Mouse (Mus musculus): ENCODE measurements around the gene Aco1. TPM values are rescaled to one million over a fixed set of nuclear protein-coding genes. Genes with fewer than 3 reads are reported as not detected.
"Not testable (repeated sequence)": the region's sequence is repeated elsewhere in the genome, so short reads cannot be mapped to it uniquely, and the experiment has no call there.

The Aco1 gene
- polyA plus RNA-seq (2015; fragmentation: Nextera tagmentation; extraction: Ambion mirVana) = 56.8 and 60.3 TPM in 2 replicates

DNA sequence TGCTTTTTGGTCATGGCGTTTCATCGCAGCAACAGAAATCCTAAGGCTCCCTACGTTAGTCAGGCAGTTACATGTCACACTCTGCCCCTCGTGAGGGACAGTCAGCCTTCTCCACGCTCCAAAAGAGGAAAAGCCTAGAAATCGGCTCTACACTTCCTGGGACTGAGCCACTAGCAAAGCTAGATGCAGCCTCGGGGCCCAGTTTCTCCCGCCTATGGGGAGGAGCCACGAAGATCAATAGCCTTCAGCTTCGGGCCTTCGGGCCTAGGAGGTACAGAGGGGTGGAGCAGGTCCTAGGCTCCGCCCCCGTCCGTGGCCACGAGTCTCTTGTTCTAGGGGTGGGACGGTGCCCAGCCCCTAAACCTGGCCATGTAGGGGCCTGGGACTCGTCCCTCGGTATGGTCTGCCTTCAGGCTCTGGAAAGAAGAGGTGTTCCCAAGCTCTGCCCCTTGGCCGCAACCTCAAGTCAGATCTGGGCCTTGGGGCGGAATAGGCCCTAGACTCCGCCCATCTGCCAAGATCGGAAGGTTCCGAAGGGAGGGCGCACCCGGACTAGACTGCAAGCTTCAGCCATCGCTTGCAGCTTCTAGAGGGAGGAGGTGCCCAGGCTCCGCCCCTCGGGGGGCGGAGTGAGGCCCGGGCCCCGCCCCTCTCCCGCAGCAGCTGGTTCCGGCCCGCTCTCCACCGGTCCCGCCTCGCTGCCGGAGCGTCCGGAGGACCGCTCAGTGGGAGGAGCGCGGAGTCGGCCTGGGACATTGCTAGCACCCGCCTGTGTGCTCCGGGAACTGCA, at the start of gene Aco1:
Gene Aco1 (plus strand): TSS at position 339 of the 790 bp plus-strand sequence.
- under 1% methylated on average over 45 of the region's 46 CpGs for WGBS
- Histone ChIP-seq H3K27me3 (ENCODE audit: control insufficient read depth, insufficient read depth, low read depth, low read length) (no peaks in the 10 kb centered on the region), H3K4me2 (ENCODE audit: low read depth, low read length) (peak within 1 kb of the TSS; percentile 71), H3K4me3 (ENCODE audit: low read length) (peak within 1 kb of the TSS; percentile 93), H3K36me3 (ENCODE audit: control insufficient read depth, insufficient read depth, low read length) (no peaks in the 10 kb centered on the region), H3K4me1 (replicated peaks; ENCODE audit: control insufficient read depth, insufficient read depth, low read length) (peaks cover 22% of the 10 kb centered on the region), H3K9ac (ENCODE audit: low read length) (peak within 1 kb of the TSS; percentile 85), H3K27ac (ENCODE audit: low read length) (peak within 1 kb of the TSS; percentile 97), H3K9me3 (ENCODE audit: control insufficient read depth, low read length) (no peaks in the 10 kb centered on the region)
- peak; percentile 96 for ATAC-seq (ENCODE audit: low read depth)

DNA sequence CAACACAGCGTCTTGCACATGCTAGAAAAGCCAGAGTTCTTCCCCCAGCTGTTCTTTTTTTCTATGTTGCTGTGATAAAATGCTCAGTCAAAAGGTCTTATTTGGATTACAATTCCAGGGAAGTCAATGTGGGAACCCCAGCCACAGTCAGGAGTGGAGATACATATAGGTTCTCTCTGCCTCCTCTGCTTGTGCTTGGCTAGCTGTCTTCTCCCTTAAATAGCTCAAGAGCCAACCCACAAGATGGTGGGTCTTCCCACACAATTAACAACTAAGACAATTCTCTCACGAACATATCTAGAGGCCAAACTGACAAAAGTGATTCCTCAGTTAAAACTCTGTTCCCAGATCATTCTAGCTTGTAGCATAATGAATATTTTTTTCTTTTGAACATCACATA, 47.9 kb upstream of the Aco1 start:
- ATAC-seq (ENCODE audit: low read depth) = no peak
- no peak overlapping the region for H3K4me2 ChIP-seq (ENCODE audit: low read depth, low read length)
- WGBS = 62% methylated on average over 2 of the region's 2 CpGs

DNA sequence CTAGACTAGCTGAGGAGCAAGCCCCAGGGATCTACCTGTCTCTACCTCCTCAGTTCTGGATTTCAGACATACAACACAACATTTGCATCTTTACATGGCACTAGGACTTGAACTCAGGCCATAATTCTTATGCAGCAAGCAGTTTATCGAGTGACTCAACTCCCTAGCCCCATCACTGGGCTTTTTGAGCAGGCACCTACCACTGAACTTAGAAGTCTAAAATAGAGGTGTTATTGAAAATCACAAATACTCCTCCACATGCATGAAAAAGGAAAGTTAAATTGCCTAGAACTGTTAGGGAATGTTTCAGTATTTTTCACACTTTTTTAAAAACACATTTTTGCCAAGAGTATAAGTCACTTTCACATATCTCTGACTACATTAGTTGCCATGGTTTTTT, 39.9 kb upstream of the Aco1 start:
- H3K27me3 ChIP-seq (ENCODE audit: control insufficient read depth, insufficient read depth, low read depth, low read length) = no peaks in the 10 kb centered on the region
- H3K36me3 ChIP-seq (ENCODE audit: control insufficient read depth, insufficient read depth, low read length) = no peaks in the 10 kb centered on the region
- no peaks in the 10 kb centered on the region for H3K4me1 ChIP-seq (replicated peaks; ENCODE audit: control insufficient read depth, insufficient read depth, low read length)
- H3K4me3 ChIP-seq (ENCODE audit: low read length) = no peak overlapping the region
- ATAC-seq (ENCODE audit: low read depth) = no peak
- H3K27ac ChIP-seq (ENCODE audit: low read length) = no peak overlapping the region
- H3K4me2 ChIP-seq (ENCODE audit: low read depth, low read length) = no peak overlapping the region
- 85% methylated on average over 1 of the region's 1 CpGs for WGBS
- no peak overlapping the region for H3K9ac ChIP-seq (ENCODE audit: low read length)
- H3K9me3 ChIP-seq (ENCODE audit: control insufficient read depth, low read length) = no peaks in the 10 kb centered on the region

More for the DNA sequence above, 47.9 kb upstream of the Aco1 start:
- Histone ChIP-seq H3K4me1 (replicated peaks; ENCODE audit: control insufficient read depth, insufficient read depth, low read length) (no peaks in the 10 kb centered on the region), H3K9me3 (ENCODE audit: control insufficient read depth, low read length) (no peaks in the 10 kb centered on the region), H3K36me3 (ENCODE audit: control insufficient read depth, insufficient read depth, low read length) (no peaks in the 10 kb centered on the region), H3K4me3 (ENCODE audit: low read length) (no peak overlapping the region), H3K27me3 (ENCODE audit: control insufficient read depth, insufficient read depth, low read depth, low read length) (no peaks in the 10 kb centered on the region), H3K27ac (ENCODE audit: low read length) (no peak overlapping the region), H3K9ac (ENCODE audit: low read length) (no peak overlapping the region)

DNA sequence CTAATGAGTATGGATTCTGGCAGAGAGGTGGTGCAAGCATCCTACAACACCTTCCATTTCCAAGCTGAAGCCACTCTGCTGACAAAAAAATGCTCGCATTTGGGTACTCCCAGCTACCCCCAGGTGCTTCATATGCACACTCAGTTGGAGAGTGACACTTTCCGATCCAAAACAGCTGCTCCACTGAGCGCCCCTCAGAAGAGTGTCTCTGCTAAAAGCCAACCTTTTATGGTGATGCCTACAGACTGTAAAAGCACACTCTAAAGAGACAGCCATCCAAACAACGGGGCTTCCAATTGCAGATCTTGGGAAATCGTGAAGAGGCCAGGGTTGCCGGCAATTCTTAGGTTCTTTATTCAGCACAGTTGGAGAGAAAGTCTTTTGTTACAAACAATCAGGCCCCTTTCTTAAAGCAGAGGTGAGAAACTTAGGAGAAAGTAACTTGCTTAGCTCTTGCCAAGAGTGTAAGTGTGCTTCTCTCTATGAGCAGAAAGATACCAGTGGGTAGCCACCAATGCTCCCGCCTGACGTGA, 36.8 kb upstream of the Aco1 start:
- no peak for ATAC-seq (ENCODE audit: low read depth)
- H3K4me3 ChIP-seq (ENCODE audit: low read length) = no peak overlapping the region

DNA sequence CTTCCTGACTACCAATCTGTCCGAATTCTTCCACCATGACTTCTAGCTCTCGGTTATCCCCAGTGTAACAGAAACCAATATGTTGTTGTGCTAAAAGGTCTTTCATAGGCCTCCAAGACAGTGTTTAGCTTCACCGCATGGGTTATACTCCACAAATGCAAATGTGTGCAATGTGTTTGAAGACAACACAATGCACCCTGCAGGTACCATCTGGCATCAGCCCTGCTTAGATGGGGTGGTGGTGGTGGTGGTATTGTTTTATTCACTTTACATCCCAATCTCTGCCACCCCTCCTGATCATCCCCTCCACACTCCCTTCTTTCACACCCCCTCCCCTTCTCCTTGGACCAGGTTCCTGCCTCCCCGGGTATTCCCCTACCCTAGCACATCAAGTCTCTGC, 34.9 kb upstream of the Aco1 start:
- H3K4me2 ChIP-seq (ENCODE audit: low read depth, low read length) = no peak overlapping the region
- no peaks in the 10 kb centered on the region for H3K4me1 ChIP-seq (replicated peaks; ENCODE audit: control insufficient read depth, insufficient read depth, low read length)
- no peaks in the 10 kb centered on the region for H3K36me3 ChIP-seq (ENCODE audit: control insufficient read depth, insufficient read depth, low read length)
- no peak overlapping the region for H3K27ac ChIP-seq (ENCODE audit: low read length)
- no peaks in the 10 kb centered on the region for H3K9me3 ChIP-seq (ENCODE audit: control insufficient read depth, low read length)
- WGBS = 91% methylated on average over 4 of the region's 4 CpGs
- no peak overlapping the region for H3K4me3 ChIP-seq (ENCODE audit: low read length)
- no peaks in the 10 kb centered on the region for H3K27me3 ChIP-seq (ENCODE audit: control insufficient read depth, insufficient read depth, low read depth, low read length)
- ATAC-seq (ENCODE audit: low read depth) = no peak
- H3K9ac ChIP-seq (ENCODE audit: low read length) = no peak overlapping the region

More for the DNA sequence above, 36.8 kb upstream of the Aco1 start:
- Histone ChIP-seq H3K27ac (ENCODE audit: low read length) (no peak overlapping the region), H3K4me1 (replicated peaks; ENCODE audit: control insufficient read depth, insufficient read depth, low read length) (no peaks in the 10 kb centered on the region), H3K9ac (ENCODE audit: low read length) (no peak overlapping the region), H3K9me3 (ENCODE audit: control insufficient read depth, low read length) (no peaks in the 10 kb centered on the region), H3K27me3 (ENCODE audit: control insufficient read depth, insufficient read depth, low read depth, low read length) (no peaks in the 10 kb centered on the region), H3K36me3 (ENCODE audit: control insufficient read depth, insufficient read depth, low read length) (no peaks in the 10 kb centered on the region), H3K4me2 (ENCODE audit: low read depth, low read length) (no peak overlapping the region)
- 49% methylated on average over 8 of the region's 8 CpGs for WGBS

DNA sequence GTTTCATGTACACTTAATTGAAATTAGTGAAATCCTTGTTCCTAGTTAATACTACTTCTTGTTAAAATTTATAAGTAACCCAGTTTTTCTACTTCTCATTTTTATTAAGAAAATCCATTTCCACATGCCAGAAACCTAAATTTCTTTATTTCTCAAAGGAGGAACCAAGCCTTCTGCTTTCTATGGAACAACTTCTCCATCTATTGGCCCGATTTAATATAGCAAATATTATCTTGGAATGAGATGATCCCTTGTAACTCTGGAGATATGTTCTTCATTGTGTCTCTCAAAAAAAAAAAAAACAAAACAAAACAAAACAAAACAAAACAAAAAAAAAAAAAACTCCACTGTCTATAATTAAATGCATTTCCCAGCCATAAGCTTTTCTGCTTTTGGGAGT, 29.7 kb upstream of the Aco1 start:
- H3K27me3 ChIP-seq (ENCODE audit: control insufficient read depth, insufficient read depth, low read depth, low read length) = no peaks in the 10 kb centered on the region
- WGBS = 63% methylated on average over 1 of the region's 1 CpGs
- no peak for ATAC-seq (ENCODE audit: low read depth)
- H3K9ac ChIP-seq (ENCODE audit: low read length) = no peak overlapping the region
- H3K4me3 ChIP-seq (ENCODE audit: low read length) = no peak overlapping the region
- no peaks in the 10 kb centered on the region for H3K9me3 ChIP-seq (ENCODE audit: control insufficient read depth, low read length)
- no peak overlapping the region for H3K27ac ChIP-seq (ENCODE audit: low read length)
- no peaks in the 10 kb centered on the region for H3K36me3 ChIP-seq (ENCODE audit: control insufficient read depth, insufficient read depth, low read length)
- no peaks in the 10 kb centered on the region for H3K4me1 ChIP-seq (replicated peaks; ENCODE audit: control insufficient read depth, insufficient read depth, low read length)
- H3K4me2 ChIP-seq (ENCODE audit: low read depth, low read length) = no peak overlapping the region

DNA sequence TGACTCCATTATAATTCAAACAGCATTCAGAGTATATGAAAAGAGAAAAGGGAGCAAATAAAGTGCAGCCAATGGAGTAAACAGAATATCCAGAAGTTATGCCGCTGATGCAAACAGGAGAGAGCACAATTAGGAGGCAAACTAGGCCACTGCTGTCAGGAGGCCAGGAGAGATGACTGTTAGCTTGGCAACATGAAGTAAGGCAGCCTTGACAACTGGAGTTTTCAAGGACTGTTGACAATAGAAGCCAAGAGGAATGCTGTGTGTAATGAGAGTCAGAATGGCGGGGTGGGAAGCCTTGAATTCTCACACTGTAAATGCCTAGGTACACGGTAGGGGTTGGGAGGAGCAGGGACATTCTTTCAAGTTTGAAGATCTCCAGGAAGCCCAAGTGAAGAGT, 21.7 kb upstream of the Aco1 start:
- Histone ChIP-seq H3K27me3 (ENCODE audit: control insufficient read depth, insufficient read depth, low read depth, low read length) (no peaks in the 10 kb centered on the region), H3K36me3 (ENCODE audit: control insufficient read depth, insufficient read depth, low read length) (no peaks in the 10 kb centered on the region), H3K27ac (ENCODE audit: low read length) (no peak overlapping the region), H3K9ac (ENCODE audit: low read length) (no peak overlapping the region), H3K4me3 (ENCODE audit: low read length) (no peak overlapping the region), H3K9me3 (ENCODE audit: control insufficient read depth, low read length) (no peaks in the 10 kb centered on the region), H3K4me2 (ENCODE audit: low read depth, low read length) (no peak overlapping the region), H3K4me1 (replicated peaks; ENCODE audit: control insufficient read depth, insufficient read depth, low read length) (no peaks in the 10 kb centered on the region)
- no peak for ATAC-seq (ENCODE audit: low read depth)
- 52% methylated on average over 3 of the region's 3 CpGs for WGBS

DNA sequence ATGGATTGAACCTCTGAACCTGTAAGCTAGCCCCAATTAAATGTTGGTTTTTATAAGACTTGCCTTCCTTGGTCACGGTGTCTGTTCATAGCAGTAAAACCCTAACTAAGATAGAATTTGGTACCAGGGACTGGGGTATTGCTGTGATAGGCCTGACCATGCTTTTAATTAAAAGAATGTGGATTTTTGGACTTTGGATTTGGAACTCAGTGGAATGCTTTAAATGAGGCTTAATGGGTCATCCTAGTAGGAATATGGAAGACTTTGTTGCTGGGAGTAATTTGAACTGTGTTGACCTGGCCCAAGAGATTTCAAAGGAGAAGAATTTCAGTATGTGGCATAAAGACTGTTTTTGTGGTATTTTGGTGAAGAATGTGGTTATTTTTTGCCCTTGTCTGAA, 20.6 kb upstream of the Aco1 start:
- H3K27me3 ChIP-seq (ENCODE audit: control insufficient read depth, insufficient read depth, low read depth, low read length); H3K4me2 ChIP-seq (ENCODE audit: low read depth, low read length); H3K36me3 ChIP-seq (ENCODE audit: control insufficient read depth, insufficient read depth, low read length); ATAC-seq (ENCODE audit: low read depth); H3K4me3 ChIP-seq (ENCODE audit: low read length); H3K9ac ChIP-seq (ENCODE audit: low read length); H3K27ac ChIP-seq (ENCODE audit: low read length); H3K4me1 ChIP-seq (replicated peaks; ENCODE audit: control insufficient read depth, insufficient read depth, low read length); H3K9me3 ChIP-seq (ENCODE audit: control insufficient read depth, low read length): not testable (repeated sequence)
- WGBS = 92% methylated on average over 1 of the region's 1 CpGs

DNA sequence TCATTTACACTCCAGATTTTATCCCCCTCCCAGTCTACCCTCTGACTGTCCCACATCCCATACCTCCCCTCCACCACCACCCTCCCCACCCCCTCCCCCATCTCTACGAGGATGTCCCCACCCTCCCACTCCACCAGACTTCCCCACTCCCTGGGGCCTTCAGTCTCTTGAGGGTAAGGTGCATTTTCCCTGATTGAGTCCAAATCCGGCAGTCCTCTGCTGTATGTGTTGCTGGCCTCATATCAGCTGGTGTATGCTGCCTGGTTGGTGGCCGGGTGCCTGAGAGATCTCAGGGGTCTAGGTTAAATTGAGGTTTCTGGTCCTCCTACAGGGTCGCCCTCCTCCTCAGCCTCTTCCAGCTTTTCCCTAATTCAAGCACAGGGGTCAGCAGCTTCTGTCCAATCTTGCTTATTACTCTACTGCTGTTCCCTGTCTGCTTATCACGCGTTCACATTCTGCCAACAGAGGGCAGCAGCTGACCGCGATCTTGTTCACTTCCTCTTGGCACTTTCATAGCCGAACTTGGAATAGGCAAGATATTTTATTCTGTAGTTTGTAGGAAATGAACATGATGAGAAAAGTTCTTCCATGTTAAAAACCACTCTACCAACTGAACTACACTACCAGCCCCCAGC, 8.3 kb upstream of the Aco1 start:
- Histone ChIP-seq H3K4me2 (ENCODE audit: low read depth, low read length) (no peak overlapping the region), H3K36me3 (ENCODE audit: control insufficient read depth, insufficient read depth, low read length) (no peaks in the 10 kb centered on the region), H3K27ac (ENCODE audit: low read length) (no peak overlapping the region), H3K4me1 (replicated peaks; ENCODE audit: control insufficient read depth, insufficient read depth, low read length) (no peaks in the 10 kb centered on the region), H3K9ac (ENCODE audit: low read length) (no peak overlapping the region), H3K4me3 (ENCODE audit: low read length) (no peak overlapping the region), H3K9me3 (ENCODE audit: control insufficient read depth, low read length) (no peaks in the 10 kb centered on the region), H3K27me3 (ENCODE audit: control insufficient read depth, insufficient read depth, low read depth, low read length) (no peaks in the 10 kb centered on the region)
- 17% methylated on average over 9 of the region's 9 CpGs for WGBS
- peak; percentile 43; the same call in 1 of the 2 replicates for ATAC-seq (ENCODE audit: low read depth)

Data from lung, embryonic 16.5 days (tissue).